Mouse (Mus musculus) thymus, postnatal 25 days (tissue): ENCODE data around the gene Tmem230.

ENCODE experiments used
- DNase-seq: peaks from one replicate; pipeline ENCODE4 v3.0.0; 2022

Gene Tmem230

DNA sequence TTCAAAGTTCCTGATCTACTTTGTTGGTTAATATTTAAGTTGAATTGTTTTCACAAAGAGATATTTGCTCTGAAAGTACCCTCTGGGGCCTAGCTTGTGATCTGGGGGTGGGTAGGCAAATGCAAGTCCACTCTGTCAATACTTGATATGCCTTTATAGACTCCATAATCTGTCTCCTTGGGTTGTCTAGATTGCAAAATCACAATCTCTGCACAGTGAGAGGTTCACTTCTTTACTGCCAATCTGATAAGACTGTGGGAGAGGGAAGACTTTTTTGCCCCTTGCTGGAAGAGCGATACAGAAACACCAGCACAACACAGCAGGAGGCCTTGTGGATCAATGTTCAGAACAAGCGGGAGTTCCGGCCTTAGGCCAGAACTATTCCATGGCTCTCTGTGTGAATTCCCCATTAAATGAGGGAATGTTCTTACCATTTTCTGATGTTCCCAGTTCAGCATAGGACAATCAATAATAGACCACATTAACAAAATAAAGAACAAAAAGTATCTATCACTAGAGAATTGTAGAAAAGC lies 15.1 kb downstream of the Tmem230 start:
- DNase-seq = no peak

DNA sequence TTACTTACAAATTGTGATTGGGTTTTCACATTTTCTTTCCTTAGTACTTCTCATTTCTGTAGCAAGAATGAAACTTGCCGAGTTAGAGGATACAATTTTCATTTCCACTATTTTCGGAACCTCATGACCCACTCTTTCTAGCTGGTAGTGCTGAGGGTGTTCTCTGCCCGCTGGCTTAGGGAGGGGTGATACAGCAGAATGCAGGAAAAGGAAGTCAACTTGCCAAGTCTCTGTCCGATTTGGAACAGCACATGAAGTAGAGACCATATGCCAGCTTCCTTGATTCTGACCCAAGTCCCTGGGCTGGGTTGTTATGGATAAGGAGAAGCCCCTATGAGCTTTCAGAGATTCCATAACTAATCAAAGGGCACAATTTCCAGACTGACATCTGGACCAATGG lies 23.2 kb downstream of the Tmem230 start:
- DNase-seq = no peak

DNA sequence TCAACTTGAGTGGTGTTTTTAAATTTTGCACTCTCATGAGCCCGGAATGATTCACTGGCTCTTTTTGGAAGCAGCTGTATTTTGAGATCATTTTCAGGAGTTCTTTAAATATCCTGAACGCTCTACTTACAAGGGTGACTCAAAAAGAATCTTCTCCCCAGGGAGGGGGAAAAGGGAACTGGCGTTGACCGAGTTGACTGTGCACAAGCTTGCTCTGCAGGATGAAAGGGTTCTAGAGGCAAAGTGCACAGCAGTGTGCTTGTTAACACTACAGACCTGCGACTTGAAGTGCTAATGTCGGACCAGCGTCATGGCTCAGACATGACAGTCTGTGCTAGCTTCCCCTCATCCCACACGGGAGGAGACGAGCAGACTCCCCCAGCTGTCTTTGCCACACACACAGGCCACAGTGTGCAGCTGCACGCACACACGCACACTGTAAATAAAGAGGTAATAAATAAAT lies 26.0 kb downstream of the Tmem230 start:
- DNase-seq = no peak

DNA sequence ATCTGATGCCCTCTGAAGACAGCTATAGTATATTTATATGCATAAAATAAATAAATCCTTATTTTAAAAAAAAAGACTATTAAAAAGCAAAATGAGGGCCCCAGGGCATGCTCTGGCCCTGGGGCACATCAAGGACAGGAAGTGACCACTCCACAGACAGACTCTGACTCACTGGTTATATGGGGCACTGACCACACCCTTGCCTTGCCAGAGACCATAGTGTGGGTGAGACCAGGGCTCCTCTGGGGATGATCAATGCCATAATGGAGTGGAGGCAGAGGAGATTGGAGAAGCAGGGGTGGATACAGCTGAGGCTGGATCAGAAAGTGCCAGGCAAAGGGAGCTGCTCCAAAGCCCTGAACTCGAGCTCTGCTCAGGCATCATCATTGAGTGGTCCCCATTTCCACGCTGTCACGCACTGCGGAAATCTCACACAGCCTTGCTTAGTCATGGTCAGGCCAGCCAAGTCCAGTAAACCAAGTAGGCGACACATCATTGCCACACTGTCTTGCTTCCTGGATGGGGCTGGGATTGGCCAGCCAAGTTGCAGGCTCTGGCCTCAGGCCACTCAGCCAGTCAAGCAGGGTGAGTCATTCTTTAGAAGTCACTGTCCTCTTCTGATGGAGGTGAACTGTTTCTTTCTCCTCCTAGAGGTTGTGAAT lies 35.5 kb downstream of the Tmem230 start:
- DNase-seq = no peak

DNA sequence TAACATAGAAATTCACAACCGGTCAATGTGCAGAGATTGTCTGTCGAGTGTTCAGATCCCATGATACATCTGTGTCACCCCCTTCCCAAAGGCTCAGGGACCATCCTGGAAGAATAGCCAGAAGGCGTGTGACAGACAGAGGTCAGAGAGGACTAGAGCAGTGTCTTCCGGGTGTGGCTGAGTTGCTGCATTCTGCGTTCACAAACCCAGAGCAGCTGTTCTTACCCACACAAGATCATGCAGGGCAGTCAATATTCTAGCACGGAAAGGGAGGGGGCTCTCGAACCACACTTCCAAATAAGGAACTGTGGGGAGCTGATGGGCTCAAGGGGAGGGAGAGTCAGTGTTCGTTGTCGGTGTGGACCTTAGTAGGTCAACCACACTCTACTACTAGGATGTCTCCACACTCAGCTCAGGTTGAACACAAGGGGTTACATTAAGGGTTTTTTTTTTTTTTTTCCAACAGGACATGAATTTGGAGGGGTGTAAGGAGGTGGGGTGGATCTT lies 36.7 kb downstream of the Tmem230 start:
- DNase-seq = no peak

DNA sequence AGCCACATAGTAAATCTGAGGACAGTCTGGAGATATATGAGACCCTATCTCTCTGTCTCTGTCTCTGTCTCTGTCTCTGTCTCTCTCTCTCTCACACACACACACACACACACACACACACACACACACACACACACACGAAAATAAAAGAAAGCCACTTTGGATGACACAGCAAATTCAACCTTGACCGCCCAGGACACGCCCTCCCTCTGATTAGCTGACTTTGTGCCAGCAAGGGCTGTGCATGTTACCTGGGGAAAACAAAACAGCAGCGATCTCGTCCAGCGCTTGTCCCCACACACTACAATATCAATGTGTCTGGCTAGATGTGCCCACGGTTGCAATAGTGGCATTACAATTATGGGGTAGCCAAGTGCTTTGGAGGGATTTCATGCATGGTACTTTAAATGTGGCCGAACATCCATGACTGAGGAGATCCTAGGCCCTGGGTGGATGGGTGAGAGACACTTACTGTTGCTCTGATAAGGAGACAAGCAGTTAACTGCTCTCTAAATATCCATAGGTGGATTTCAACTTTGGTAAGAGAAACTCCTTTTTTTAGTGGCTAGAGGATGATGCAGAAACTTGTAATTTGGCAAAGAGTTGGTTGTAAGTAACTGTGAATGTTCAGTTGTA lies 39.2 kb downstream of the Tmem230 start:
- DNase-seq = no peak

DNA sequence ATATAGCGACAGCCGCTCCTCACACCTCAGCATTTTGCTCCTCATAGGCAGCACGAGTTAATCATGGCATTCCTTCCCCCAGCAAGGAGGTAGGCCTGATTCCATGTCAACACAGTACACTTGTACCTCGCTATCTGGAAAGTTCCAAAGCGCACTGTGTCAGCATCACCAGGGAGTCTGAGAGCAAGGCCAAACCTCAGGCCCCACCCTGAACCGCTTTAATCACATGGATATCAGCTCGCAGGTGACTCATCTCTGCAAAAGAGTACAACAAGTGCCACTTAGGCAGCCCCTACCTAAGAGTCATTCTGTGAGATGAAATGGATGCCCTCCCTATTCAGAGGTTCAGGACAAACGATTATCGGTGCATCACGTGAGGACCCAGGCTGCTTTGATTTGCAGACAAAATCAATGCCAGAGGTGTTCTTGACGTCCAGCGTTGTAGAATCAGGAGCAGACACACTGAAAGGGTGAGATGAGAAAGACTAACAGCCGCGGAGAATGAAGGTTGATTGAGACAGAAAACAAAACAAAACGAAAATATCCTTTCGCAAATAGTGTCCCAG lies 41.2 kb downstream of the Tmem230 start:
- no peak for DNase-seq

DNA sequence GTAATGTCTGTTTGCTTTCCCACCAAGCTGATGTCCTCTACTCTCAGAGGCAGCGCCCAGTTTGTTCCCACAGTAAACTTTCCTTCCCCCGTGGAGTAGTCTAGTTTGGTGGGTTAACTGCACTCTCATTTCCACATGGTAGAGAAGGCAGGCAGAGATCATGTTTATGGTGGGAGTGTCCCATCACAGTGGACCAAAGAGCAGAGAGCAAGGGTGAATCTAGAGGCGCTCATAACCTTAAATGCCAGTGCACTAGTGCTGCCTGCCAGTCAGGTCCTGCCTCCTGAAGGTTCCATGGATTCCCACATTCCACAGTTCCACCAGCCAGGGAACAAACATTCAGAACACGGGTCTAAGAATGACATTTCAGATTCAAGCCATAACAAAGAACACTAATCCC lies 42.1 kb downstream of the Tmem230 start:
- DNase-seq = no peak

DNA sequence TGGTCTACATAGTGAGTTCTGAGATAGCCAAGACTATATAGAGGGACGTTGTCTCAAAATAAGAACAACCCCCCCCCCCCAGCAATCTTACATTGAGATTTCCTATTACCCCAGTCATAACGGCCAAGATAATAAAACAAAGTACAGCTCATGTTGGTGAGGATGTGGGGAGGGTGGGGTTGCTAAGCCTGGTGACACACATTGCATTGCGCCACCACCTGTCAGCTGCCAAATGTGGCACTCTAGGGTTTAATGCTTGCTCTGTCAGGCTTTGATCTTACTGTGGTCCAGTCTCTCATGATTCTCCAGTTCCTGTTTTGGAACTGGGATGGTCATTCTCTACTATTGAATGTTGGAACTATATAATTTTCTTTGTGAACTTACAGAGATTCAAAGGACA lies 43.8 kb downstream of the Tmem230 start:
- peak; percentile 6 for DNase-seq

DNA sequence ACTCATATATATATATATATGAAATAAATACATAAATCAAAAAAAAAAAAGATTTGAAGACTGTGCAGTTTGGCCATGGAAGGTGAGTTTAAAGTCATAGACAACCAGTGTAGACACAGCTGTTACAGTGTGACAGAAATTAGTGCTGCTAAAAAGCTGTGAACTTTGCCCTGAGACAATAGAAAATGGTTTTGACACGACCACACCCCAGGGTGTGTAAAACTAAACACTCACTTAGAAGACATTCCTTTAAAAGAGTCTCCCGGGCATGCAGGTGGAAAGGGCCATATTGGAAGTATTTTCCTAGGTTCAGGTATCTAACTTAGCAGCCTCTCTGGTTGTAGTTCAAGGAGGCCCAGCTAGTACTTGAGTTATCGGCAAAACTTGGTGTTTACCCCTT lies 44.4 kb downstream of the Tmem230 start:
- DNase-seq = no peak

DNA sequence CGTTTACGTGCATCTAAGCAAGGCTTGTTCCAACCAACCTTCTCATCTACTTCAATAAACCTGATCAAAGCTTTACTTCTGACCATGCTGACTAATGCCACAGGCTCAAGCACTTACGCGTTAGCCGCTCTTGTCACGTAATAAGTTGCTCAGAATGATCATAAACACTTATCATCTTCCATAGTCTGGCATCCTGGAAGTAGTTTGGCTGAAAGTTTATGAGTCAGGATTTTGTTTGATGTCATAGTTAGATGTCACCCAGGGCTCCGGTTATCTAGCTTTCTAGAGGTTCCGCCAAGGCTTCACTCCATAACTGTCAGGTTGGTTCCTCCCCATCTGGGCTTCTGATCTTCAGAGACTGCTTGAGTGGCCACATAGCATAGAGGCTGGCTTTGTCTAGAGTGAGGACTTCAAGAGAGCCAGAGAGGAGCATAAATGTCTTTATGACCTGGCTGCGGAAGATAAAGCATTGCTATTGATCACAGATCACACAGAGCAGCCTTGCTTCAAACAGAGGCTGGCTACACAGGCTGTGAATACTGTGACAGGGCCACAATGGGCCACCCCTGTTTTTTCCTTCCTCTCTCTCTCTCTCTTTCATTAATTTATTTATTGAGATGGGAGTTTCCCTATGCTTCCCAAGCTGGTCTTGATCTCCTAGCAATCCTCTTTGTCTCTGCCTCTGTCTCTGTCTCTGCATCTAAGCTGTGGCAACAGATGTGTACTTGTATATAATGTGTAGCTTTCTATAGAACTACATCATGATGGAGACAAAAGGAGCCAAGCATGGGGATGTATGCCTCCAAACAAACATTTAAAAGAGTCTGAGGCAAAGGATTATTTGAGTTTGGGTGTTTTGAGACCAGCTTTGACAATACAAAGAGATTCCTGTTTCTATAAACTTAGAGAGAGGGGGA lies 49.3 kb downstream of the Tmem230 start:
- no peak for DNase-seq

DNA sequence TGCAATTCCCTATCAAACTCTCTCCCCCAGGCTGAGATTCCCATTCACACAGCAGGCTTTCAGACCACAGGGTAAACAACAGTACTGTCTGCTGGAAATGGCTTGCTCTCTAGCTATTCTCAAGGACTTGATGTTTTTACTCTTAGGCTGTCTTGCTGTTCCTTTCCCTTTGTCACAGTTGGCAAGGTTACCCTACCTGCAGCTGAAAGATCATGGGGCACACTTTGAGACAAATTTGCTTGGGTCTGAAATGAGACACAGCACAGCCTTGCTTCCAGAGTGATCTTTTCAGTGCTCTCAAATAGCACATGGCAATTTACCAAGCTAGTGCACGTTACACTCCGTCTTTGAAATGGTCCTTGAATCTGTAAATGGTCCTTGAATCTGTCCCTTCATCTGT lies 52.0 kb downstream of the Tmem230 start:
- no peak for DNase-seq

DNA sequence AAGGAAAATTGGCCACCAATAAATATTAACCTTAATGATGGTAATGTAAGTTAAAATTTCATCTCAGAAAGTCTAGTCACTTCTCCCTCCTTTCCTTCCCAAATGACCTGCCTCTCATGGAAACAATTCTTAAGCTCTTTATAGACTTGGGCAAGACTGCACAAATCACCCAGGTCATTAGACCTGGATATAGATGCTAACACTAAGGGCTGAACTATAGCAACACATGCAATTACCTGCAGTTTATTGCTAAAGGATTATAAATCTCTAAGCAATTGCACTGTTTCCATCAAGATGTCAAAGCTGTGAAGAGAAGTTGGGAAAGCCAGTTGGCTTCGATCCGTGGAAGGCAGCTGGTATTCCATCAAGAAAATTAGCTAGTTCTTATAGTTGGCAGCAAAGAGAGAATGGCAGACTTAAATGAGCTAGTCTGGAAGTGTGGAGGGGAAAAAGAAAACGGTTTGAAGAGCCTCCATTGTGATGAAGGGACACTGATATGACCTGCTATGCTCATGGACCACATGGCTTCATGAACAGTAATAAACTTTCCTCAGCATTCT lies 56.9 kb downstream of the Tmem230 start:
- no peak for DNase-seq
